Mouse (Mus musculus): ENCODE measurements at regions not wholly inside any gene's neighbourhood (a gene's known extent, or its start where the extent isn't known, plus 50 kb on each side); places are given as distances from the start of the nearest gene placed in this dataset.
"Not testable (repeated sequence)": the region's sequence is repeated elsewhere in the genome, so short reads cannot be mapped to it uniquely, and the experiment has no call there.

- DNase-seq (ENCODE audit: extremely low read depth), result no peak
- Histone ChIP-seq H3K4me1 (ENCODE audit: control insufficient read depth in 1 of 2, insufficient read depth in 2 of 2) (peaks cover 0 to 5% of the 10 kb centered on the region in 2 experiments; a peak in 2 of 4 replicates), H3K27me3 (replicated peaks) (no peaks in the 10 kb centered on the region), H3K79me2 (replicated peaks; ENCODE audit: control insufficient read depth, extremely low read depth, insufficient read depth, poor library complexity, severe bottlenecking) (no peaks in the 10 kb centered on the region), H3K4me3 (replicated peaks in 1 of 3; ENCODE audit: low read depth in 2 of 3, low read length in 2 of 3, poor library complexity in 1 of 3) (no peak overlapping the region), H3K9me3 (replicated peaks; ENCODE audit: low read length) (no peaks in the 10 kb centered on the region), H3K36me3 (replicated peaks in 1 of 2; ENCODE audit: control insufficient read depth in 1 of 2, insufficient read depth in 1 of 2, low read length in 1 of 2) (no peaks in the 10 kb centered on the region), H3K9ac (ENCODE audit: insufficient read depth, low read depth) (no peak overlapping the region), H3K27ac (ENCODE audit: insufficient read depth, low read depth) (no peak overlapping the region), H3K4me2 (ENCODE audit: insufficient read depth, low read depth, poor library complexity, severe bottlenecking) (no peak overlapping the region)
- dilution Hi-C loops (cut with MboI; ENCODE audit: extremely low pct_ligation_motif_present, extremely low pct_unique_long_range_greater_than_20kb, low sequenced_read_pairs) (no loop called here), in situ Hi-C loops (cut with MboI; ENCODE audit: low pct_ligation_motif_present, low pct_unique_long_range_greater_than_20kb, low sequenced_read_pairs) (no loop called here)
- TF ChIP-seq SMC3 (IDR thresholded peaks at IDR 0.05; ENCODE audit: low read depth, low read length) (no peak), POLR2A (IDR thresholded peaks at IDR 0.05; ENCODE audit: low read depth, low read length) (no peak), IRF4 (IDR thresholded peaks at IDR 0.05; ENCODE audit: low read depth, low read length) (no peak), JUN (IDR thresholded peaks at IDR 0.05; ENCODE audit: insufficient read depth, low read depth, low read length) (no peak), MAFK (IDR thresholded peaks at IDR 0.05; ENCODE audit: insufficient replicate concordance, low read length) (no peak), MAX (IDR thresholded peaks at IDR 0.05; ENCODE audit: low read length) (no peak), ZMIZ1 (IDR thresholded peaks at IDR 0.05; ENCODE audit: low read depth, low read length) (no peak), PAX5 (IDR thresholded peaks at IDR 0.05; ENCODE audit: low read length) (no peak), POLR2AphosphoS2 (IDR thresholded peaks at IDR 0.05; ENCODE audit: low read depth, low read length) (no peak), MXI1 (IDR thresholded peaks at IDR 0.05; ENCODE audit: low read depth, low read length) (no peak), ELF1 (IDR thresholded peaks at IDR 0.05; ENCODE audit: low read depth, low read length) (no peak), JUND (conservative IDR thresholded peaks at IDR 0.05; ENCODE audit: low read depth, low read length) (no peak), E2F4 (IDR thresholded peaks at IDR 0.05; ENCODE audit: insufficient replicate concordance, low read depth, low read length) (no peak), RAD21 (IDR thresholded peaks at IDR 0.05; ENCODE audit: low read depth, low read length) (no peak), BHLHE40 (IDR thresholded peaks at IDR 0.05; ENCODE audit: low read depth, low read length) (no peak), EP300 (IDR thresholded peaks at IDR 0.05; ENCODE audit: low read length) (no peak), USF1 (IDR thresholded peaks at IDR 0.05; ENCODE audit: low read depth, low read length) (no peak), RCOR1 (conservative IDR thresholded peaks at IDR 0.05; ENCODE audit: low read depth, low read length) (no peak)
Observed at GRCm38 (mm10) chr4:6600766-6601367, 1638.0 kb downstream of the Car8 start.

- in situ Hi-C loops (cut with MboI; ENCODE audit: low pct_ligation_motif_present, low pct_unique_long_range_greater_than_20kb, low sequenced_read_pairs) (no loop called here), dilution Hi-C loops (cut with MboI; ENCODE audit: extremely low pct_ligation_motif_present, extremely low pct_unique_long_range_greater_than_20kb, low sequenced_read_pairs) (no loop called here)
- Histone ChIP-seq H3K4me2 (ENCODE audit: insufficient read depth, low read depth, poor library complexity, severe bottlenecking) (no peak overlapping the region), H3K79me2 (replicated peaks; ENCODE audit: control insufficient read depth, extremely low read depth, insufficient read depth, poor library complexity, severe bottlenecking) (no peaks in the 10 kb centered on the region), H3K9ac (ENCODE audit: insufficient read depth, low read depth) (no peak overlapping the region), H3K4me1 (ENCODE audit: control insufficient read depth in 1 of 2, insufficient read depth in 2 of 2) (no peaks in the 10 kb centered on the region), H3K27ac (ENCODE audit: insufficient read depth, low read depth) (no peak overlapping the region), H3K4me3 (replicated peaks in 1 of 3; ENCODE audit: low read depth in 2 of 3, low read length in 2 of 3, poor library complexity in 1 of 3) (no peak overlapping the region), H3K9me3 (replicated peaks; ENCODE audit: low read length) (no peaks in the 10 kb centered on the region), H3K27me3 (replicated peaks) (no peaks in the 10 kb centered on the region), H3K36me3 (replicated peaks in 1 of 2; ENCODE audit: control insufficient read depth in 1 of 2, insufficient read depth in 1 of 2, low read length in 1 of 2) (no peaks in the 10 kb centered on the region)
- TF ChIP-seq CHD1 (IDR thresholded peaks at IDR 0.05; ENCODE audit: low read depth, low read length) (no peak), MXI1 (IDR thresholded peaks at IDR 0.05; ENCODE audit: low read depth, low read length) (no peak)
- no peak for DNase-seq (ENCODE audit: extremely low read depth)
Observed at GRCm38 (mm10) chr4:6596321-6596720, 1642.5 kb downstream of the Car8 start.

GRCm38 (mm10) chr4:6592890-6593289, 1646.0 kb downstream of the Car8 start:
- H3K27ac ChIP-seq (ENCODE audit: insufficient read depth, low read depth); dilution Hi-C loops (cut with MboI; ENCODE audit: extremely low pct_ligation_motif_present, extremely low pct_unique_long_range_greater_than_20kb, low sequenced_read_pairs); H3K9ac ChIP-seq (ENCODE audit: insufficient read depth, low read depth); H3K79me2 ChIP-seq (replicated peaks; ENCODE audit: control insufficient read depth, extremely low read depth, insufficient read depth, poor library complexity, severe bottlenecking); H3K4me1 ChIP-seq (ENCODE audit: control insufficient read depth in 1 of 2, insufficient read depth in 2 of 2); DNase-seq (ENCODE audit: extremely low read depth); H3K4me3 ChIP-seq (replicated peaks in 1 of 3; ENCODE audit: low read depth in 2 of 3, low read length in 2 of 3, poor library complexity in 1 of 3); H3K4me2 ChIP-seq (ENCODE audit: insufficient read depth, low read depth, poor library complexity, severe bottlenecking); H3K36me3 ChIP-seq (replicated peaks in 1 of 2; ENCODE audit: control insufficient read depth in 1 of 2, insufficient read depth in 1 of 2, low read length in 1 of 2); H3K9me3 ChIP-seq (replicated peaks; ENCODE audit: low read length); H3K27me3 ChIP-seq (replicated peaks); in situ Hi-C loops (cut with MboI; ENCODE audit: low pct_ligation_motif_present, low pct_unique_long_range_greater_than_20kb, low sequenced_read_pairs): not testable (repeated sequence)

All from CH12.LX (cell line).